Mouse (Mus musculus) heart, adult 11 months (tissue): Measurements from ENCODE around the gene Ndufc1.
"Not testable (repeated sequence)": the region's sequence is repeated elsewhere in the genome, so short reads cannot be mapped to it uniquely, and the experiment has no call there.

Source experiments
- DNase-seq: peaks from one replicate; pipeline ENCODE4 v3.0.0; 2022

Ndufc1 gene

GRCm38 (mm10) chr3:51364703-51365516, 43.9 kb downstream of the Ndufc1 start:
- peak; percentile 98 for DNase-seq

DNA sequence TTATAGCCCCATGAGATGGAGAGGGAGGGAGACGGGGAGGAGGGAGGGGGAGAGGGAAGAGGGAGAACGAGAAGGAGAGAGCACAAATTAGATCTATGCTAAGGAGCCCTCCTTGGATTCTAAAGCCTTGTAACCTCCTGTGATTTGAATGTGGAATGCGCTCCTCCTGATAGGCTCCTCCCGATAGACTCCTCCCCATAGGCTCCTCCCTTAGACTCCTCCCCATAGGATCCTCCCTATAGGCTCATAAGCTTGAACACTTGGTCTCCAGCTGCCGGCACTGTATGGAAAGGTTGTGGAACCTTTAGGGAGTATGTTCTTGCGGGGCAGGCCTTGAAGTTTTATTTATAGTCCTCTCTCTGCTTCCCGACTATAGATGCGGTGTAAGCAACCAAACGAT, 47.7 kb downstream of the Ndufc1 start:
- no peak for DNase-seq

DNA sequence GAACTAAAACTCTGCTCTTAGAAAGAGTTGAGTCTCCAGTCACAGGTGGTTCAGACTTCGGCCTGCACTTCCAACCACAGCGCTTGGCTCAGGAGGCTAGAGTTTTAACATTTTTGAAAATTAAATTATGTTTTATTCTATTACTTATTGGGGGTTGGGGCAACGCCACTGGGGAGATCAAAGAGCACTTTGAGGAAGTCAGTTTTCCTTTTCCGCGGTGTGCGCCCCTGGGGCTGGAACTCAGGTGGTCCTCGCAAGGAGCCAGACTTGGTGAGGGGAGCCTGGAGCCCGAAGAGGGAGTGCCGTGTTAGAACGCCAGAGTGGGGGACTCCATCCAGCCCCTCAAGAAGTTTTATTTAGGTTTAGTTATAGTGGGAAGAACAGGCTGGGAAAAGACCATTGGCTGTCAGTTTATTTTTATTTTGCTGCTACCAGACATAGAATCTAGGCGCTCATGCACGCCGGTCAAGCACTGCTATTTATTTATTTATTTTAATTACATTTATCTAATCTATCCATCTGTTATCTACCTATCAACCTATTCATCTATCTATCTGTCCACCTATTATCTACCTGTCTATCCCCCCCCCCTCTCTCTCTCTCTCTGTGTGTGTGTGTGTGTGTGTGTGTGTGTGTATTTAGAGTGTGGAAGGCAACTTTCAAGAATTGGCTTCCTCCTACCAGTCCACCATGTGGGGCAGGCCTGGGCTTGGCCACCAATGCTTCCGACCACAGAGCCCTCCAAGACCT, 49.1 kb downstream of the Ndufc1 start:
- no peak for DNase-seq

DNA sequence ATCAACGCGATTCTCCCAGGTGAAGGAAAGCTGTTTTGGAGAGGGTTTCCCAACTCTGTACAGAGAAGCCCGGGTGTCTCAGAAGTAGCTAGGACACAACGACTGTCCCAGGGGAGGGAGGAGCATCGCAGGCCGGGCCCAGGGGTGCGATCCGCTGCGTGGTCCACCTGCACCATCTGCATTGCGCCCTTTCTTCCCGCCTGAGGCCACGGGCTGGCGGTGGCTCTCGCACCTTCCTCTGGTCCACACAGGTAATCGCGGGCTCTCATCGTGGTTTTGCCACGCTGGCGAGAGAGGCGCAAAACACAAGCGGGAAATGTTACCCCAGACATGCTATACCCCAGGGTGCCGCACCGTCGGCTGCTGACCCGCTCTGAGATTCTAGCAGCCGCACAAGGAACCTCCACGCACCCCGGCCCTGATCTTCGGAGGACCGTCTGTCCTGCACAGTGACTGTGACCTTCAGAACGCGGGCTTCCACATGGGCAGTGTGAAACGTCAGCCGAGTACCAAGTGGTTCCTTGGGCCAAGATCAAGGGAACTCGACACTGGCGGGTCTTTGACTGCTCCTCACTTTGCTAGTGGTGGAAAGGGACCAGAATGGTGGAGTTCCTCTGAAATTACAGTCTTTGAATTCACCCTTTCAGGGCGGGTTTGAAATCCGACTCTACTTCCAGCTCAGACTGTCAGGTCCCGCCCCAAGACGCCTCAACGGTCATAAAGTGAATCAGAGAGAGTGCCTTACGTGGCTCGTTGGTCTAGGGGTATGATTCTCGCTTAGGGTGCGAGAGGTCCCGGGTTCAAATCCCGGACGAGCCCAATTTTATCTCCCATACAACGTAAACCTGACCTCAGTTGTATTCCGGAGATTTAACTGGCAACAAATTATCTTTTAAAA, 49.9 kb downstream of the Ndufc1 start:
- peak; percentile 96 for DNase-seq

DNA sequence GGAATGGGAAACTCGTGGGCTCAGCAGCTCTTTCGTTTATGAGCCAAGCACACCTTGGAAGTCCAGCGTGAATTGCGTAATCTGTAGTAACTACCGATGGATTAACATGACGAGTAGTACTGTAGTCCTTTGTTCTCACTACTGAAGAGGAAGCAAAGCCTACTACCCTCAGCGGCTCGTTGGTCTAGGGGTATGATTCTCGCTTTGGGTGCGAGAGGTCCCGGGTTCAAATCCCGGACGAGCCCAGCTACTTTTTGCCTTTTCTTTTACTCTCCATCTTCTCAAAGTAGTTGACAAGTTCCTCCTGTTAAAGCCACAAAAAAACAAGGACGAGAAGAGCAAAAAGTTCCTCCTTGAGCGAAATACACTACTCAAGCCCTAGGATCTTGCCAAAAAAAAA, 50.6 kb downstream of the Ndufc1 start:
- peak; percentile 94 for DNase-seq

DNA sequence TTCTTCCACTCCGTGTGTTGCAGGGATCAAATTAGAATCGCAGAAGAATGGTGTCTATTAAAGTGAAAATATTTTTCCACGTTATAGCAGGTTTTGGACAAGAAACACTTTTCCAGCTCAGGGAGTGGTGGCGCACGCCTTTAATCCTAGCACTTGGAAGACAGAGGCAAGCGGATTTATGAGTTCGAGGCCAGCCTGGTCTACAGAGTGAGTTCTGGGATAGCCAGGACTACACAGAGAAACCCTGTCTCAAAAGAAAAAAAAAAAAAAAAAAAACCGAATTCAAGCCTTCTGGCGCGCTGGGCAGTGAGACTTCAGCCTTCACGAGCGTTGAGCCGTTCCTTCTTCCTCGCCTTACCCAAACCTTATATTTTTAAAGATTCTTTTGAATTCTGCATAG, 51.2 kb downstream of the Ndufc1 start:
- DNase-seq, result no peak

DNA sequence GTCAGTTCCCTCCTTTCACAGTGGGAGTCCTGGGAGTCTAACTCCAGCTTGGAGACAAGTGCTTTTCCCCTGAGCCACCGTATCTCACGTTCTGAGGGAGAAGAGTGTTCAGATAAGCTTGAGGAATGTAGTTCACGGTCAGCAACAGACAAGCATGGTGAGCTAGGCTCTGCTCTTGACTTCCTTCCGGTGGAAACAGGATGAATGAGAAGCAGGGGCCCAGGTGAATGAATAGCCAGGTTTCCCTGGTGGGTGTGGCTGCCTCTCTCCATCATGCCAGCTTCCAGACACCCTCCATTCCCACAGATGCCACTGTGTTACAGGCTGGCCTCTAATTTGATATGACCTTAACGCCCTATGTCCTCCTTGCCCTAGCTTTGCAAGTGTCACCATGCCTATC, 51.7 kb downstream of the Ndufc1 start:
- no peak for DNase-seq

DNA sequence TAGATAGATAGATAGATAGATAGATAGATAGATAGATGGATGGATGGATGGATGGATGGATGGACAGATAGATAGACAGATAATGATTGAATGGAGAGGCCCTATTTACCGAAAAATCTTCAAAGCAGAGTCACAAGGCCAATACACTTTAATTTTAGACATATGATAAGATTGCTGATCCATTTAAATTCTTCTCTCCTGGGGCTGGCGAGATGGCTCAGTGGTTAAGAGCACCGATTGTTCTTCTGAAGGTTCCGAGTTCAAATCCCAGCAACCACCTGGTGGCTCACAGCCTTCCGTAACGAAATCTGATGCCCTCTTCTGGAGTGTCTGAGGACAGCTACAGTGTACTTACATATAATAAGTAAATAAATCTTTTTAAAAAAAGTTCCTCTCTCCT, 53.8 kb downstream of the Ndufc1 start:
- DNase-seq, result not testable (repeated sequence)
